Comparison of ENCODE assay signal across 17 mouse cellular contexts in the genomic region with DNA sequence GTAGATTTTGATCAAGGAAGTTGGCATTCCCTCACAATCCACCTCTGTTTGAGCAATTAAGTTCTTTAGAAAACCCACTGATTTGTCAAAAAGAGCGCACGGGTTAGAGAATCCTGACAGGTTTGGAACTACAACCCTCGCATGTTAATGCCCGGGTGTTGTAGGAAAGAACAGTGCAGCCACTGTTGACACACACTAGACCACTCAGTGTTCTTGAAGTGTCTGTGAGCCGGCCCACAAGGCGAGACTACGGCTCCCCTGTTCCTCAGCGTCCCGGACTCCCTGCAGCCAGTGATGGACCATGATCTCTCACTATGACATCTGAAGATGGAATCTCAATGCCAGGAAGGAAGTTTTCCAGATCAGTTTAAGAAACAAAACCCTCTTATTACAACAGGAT. TPM values are rescaled to one million over a fixed set of nuclear protein-coding genes. Genes with fewer than 3 reads are reported as not detected.
DNase-seq lines count a peak whose midpoint lies in the region; ATAC-seq and TF ChIP-seq lines count a peak whose summit lies in the region.
"Had no signal": no experiment of that assay in that cellular context is flagged by ENCODE, and none has a peak within 500 bp of the region (broad histone marks: within the 10 kb centered on the region; RNA-seq: fewer than 3 reads in every experiment).

No protein-coding gene starts in this region.

- H3K4me3 ChIP-seq in forebrain, embryonic 13.5 days: no peak overlapping the region
- H3K4me3 ChIP-seq in forebrain, embryonic 10.5 days: no peak overlapping the region
- H3K4me3 ChIP-seq in intestine, embryonic 16.5 days (ENCODE audit: low read length): no peak overlapping the region
- no peak overlapping the region for H3K4me3 ChIP-seq in kidney, adult 2 months (ENCODE audit: insufficient read depth, low read depth, low read length)
- H3K4me3 ChIP-seq: lung, embryonic 15.5 days had no signal

- TF ChIP-seq POLR2A in kidney, adult 2 months (IDR thresholded peaks at IDR 0.05; ENCODE audit: low read depth, low read length): no peak

- no peak for DNase-seq in forebrain, embryonic 10.5 days (ENCODE audit: extremely low spot score, low spot score)
- peak; percentile 11 for DNase-seq in layer of hippocampus, adult 9-11 months
- no peak for DNase-seq in layer of hippocampus, postnatal 25 days (ENCODE audit: extremely low spot score in 1 of 2, low spot score in 1 of 2)
- DNase-seq in right cerebral cortex, postnatal 10 days (ENCODE audit: low spot score in 2 of 2): peak; percentile 66 to 74
- DNase-seq in right cerebral cortex, adult 2 months (ENCODE audit: low spot score in 2 of 2): no peak
- no peak for DNase-seq in kidney, adult 2 months
- DNase-seq: cerebellum, postnatal 25 days; gastrocnemius, postnatal 36 days; kidney, adult 11 months; kidney, postnatal 14 days; spleen, adult 18-20 months; thymus, postnatal 25 days had no signal

- H3K9ac ChIP-seq in forebrain, embryonic 13.5 days: no peak overlapping the region
- H3K9ac ChIP-seq in intestine, embryonic 16.5 days (ENCODE audit: low read depth, low read length): no peak overlapping the region
- H3K9ac ChIP-seq: lung, embryonic 15.5 days had no signal

- TF ChIP-seq CTCF in kidney, adult 2 months (conservative IDR thresholded peaks at IDR 0.05; ENCODE audit: insufficient read depth, insufficient read length, low read depth, low read length): no peak

- H3K27ac ChIP-seq in forebrain, embryonic 13.5 days: no peak overlapping the region
- H3K27ac ChIP-seq in forebrain, embryonic 10.5 days: no peak overlapping the region
- H3K27ac ChIP-seq in intestine, embryonic 16.5 days (ENCODE audit: low read length): no peak overlapping the region
- no peak overlapping the region for H3K27ac ChIP-seq in kidney, adult 2 months (ENCODE audit: insufficient read depth, low read depth, low read length)
- H3K27ac ChIP-seq: lung, embryonic 15.5 days had no signal

- H3K4me2 ChIP-seq in forebrain, embryonic 13.5 days: peak overlapping the region; percentile 31
- no peak overlapping the region for H3K4me2 ChIP-seq in intestine, embryonic 16.5 days (ENCODE audit: low read depth, low read length)
- H3K4me2 ChIP-seq: liver, embryonic 11.5 days; lung, embryonic 15.5 days had no signal

- no peaks in the 10 kb centered on the region for H3K27me3 ChIP-seq in forebrain, embryonic 13.5 days
- H3K27me3 ChIP-seq in forebrain, embryonic 10.5 days (ENCODE audit: poor library complexity, severe bottlenecking): no peaks in the 10 kb centered on the region
- H3K27me3 ChIP-seq in intestine, embryonic 16.5 days (replicated peaks; ENCODE audit: control insufficient read depth, insufficient read depth, low read length): no peaks in the 10 kb centered on the region
- H3K27me3 ChIP-seq in kidney, adult 2 months (replicated peaks; ENCODE audit: control insufficient read depth, insufficient read depth, low read length): no peaks in the 10 kb centered on the region
- H3K27me3 ChIP-seq: lung, embryonic 15.5 days; Patski had no signal

- no peak for ATAC-seq in forebrain, embryonic 13.5 days
- no peak for ATAC-seq in intestine, embryonic 16.5 days
- ATAC-seq: Patski had no signal

- peaks cover 24% of the 10 kb centered on the region for H3K4me1 ChIP-seq in forebrain, embryonic 13.5 days
- H3K4me1 ChIP-seq in forebrain, embryonic 10.5 days: peaks cover 13% of the 10 kb centered on the region
- 0 out of 2 replicates have a peak, but pooled peaks cover 5% of the 10 kb centered on the region for H3K4me1 ChIP-seq in intestine, embryonic 16.5 days (ENCODE audit: control insufficient read depth, insufficient read depth, low read length)
- no peaks in the 10 kb centered on the region for H3K4me1 ChIP-seq in kidney, adult 2 months (ENCODE audit: control insufficient read depth, insufficient read depth, low read length)

- 43% methylated on average over 9 of the region's 9 CpGs for WGBS in forebrain, embryonic 13.5 days
- 78% methylated on average over 9 of the region's 9 CpGs for WGBS in forebrain, embryonic 10.5 days
- 71% methylated on average over 9 of the region's 9 CpGs for WGBS in intestine, embryonic 16.5 days
- WGBS in kidney, adult 2 months: 73% methylated on average over 9 of the region's 9 CpGs

- no peaks in the 10 kb centered on the region for H3K9me3 ChIP-seq in forebrain, embryonic 13.5 days (replicated peaks)
- H3K9me3 ChIP-seq in forebrain, embryonic 10.5 days: no peaks in the 10 kb centered on the region
- H3K9me3 ChIP-seq in intestine, embryonic 16.5 days (ENCODE audit: control insufficient read depth, low read length): no peaks in the 10 kb centered on the region
- H3K9me3 ChIP-seq: lung, embryonic 15.5 days had no signal

- H3K36me3 ChIP-seq in forebrain, embryonic 13.5 days (ENCODE audit: poor library complexity, severe bottlenecking): no peaks in the 10 kb centered on the region
- no peaks in the 10 kb centered on the region for H3K36me3 ChIP-seq in forebrain, embryonic 10.5 days (replicated peaks)
- no peaks in the 10 kb centered on the region for H3K36me3 ChIP-seq in intestine, embryonic 16.5 days (ENCODE audit: control insufficient read depth, insufficient read depth, low read length)
- no peaks in the 10 kb centered on the region for H3K36me3 ChIP-seq in kidney, adult 2 months (ENCODE audit: control insufficient read depth, insufficient read depth, low read length)
- H3K36me3 ChIP-seq: lung, embryonic 15.5 days had no signal

RNA-seq across cellular contexts. Expression of a gene that starts 17.9 kb away (rescaled TPM):
- 0.97 and 1.5 TPM in 2 replicates for polyA plus RNA-seq in forebrain, embryonic 13.5 days (2015; fragmentation: Nextera tagmentation; extraction: Ambion mirVana)
- 0.50 and 0.92 TPM in 2 replicates for polyA plus RNA-seq in forebrain, embryonic 10.5 days (2016; fragmentation: Nextera tagmentation; extraction: Ambion mirVana)
- 10 to 100 TPM; 12.1 to 14.9 TPM for total RNA-seq in layer of hippocampus, postnatal 25 days (2021)
- 5.9 and 6.1 TPM in 2 replicates for polyA plus RNA-seq in intestine, embryonic 16.5 days (2015; fragmentation: Nextera tagmentation; extraction: Ambion mirVana)
- polyA plus RNA-seq in kidney, adult 2 months (2012; rRNA removed): 6.1 and 7.4 TPM in 2 replicates

Comparison
In these comparisons a context has a peak if more than half of its experiments do, and no peak if none do; other contexts are left out.
1. DNase-seq: peak in layer of hippocampus, adult 9-11 months (single experiment) and right cerebral cortex, postnatal 10 days (2 of 2); none in forebrain, embryonic 10.5 days (single experiment), layer of hippocampus, postnatal 25 days (0 of 2), right cerebral cortex, adult 2 months (0 of 2) and kidney, adult 2 months (single experiment).